Mouse (Mus musculus) megakaryocyte, embryonic 14.5 days (primary cell): ENCODE measurements around the gene Apobec4.

ENCODE experiments used
- FLI1 ChIP-seq: IDR thresholded peaks from 2 replicates; pipeline ENCODE4 v1.6.1; 2012; ENCODE audit warnings: low read length, inconsistent platforms, mixed read lengths
- GATA1 ChIP-seq: IDR thresholded peaks from 3 replicates; pipeline ENCODE4 v1.6.1; 2012; ENCODE audit warnings: mixed read lengths, low read length, inconsistent platforms, borderline replicate concordance

DNA sequence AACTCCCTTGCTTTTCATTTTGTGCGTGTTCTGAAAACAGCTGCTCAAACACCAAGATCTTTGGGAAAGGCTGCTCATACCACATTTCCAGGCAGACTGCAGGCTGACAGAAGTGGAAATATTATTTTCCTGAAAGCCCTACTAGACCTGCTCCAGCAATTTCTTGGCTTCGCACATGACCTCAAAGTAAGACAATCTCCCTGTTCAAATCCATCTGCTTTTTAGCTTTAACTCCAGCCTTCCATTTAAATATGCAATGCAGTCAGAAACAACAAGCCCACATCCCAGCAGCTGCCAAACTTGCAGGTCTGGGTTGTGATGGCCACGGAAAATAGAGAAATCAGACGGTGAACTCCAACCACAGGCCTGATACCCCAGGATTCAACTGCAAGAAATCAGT is 39.3 kb upstream of the Apobec4 start:
- TF ChIP-seq GATA1 (no peak), FLI1 (no peak)
